Mouse (Mus musculus) heart, adult 2 months (tissue): ENCODE results near the gene Idh1.

Experiments
- CTCF ChIP-seq: fragments of 200-600 bp; IDR thresholded peaks from 2 replicates; pipeline ENCODE4 v1.8.1; 2022; ENCODE audit warnings: antibody characterized with exemption, mild to moderate bottlenecking, moderate library complexity
- POLR2A ChIP-seq: fragments of 200-500 bp; IDR thresholded peaks from 2 replicates; pipeline ENCODE4 v1.6.1; 2011; ENCODE audit warnings: mild to moderate bottlenecking, low read depth, low read length, control low read depth; ENCODE audit not compliant: insufficient read depth

- TF ChIP-seq POLR2A, result no peak
- TF ChIP-seq CTCF, result no peak
Observed at GRCm38 (mm10) chr1:65147971-65148370, 38.3 kb downstream of the Idh1 start.
